Mouse (Mus musculus): ENCODE results near the gene Smg6. TPM values are rescaled to one million over a fixed set of nuclear protein-coding genes. Genes with fewer than 3 reads are reported as not detected.

Smg6 gene
- total RNA-seq, 2 experiments from 2014 or later, result 15.2 to 18.5 TPM

- no peak for DNase-seq
Observed at GRCm38 (mm10) chr11:75148332-75149035, 222.9 kb downstream of the Smg6 start.

GRCm38 (mm10) chr11:75150346-75150745 is 224.7 kb downstream of the Smg6 start:
- no peak for DNase-seq

- DNase-seq, result peak; percentile 14
Observed at GRCm38 (mm10) chr11:75152603-75153557, 227.3 kb downstream of the Smg6 start.

GRCm38 (mm10) chr11:75154053-75154585 is 228.5 kb downstream of the Smg6 start:
- no peak for DNase-seq

- no peak for DNase-seq
Observed at GRCm38 (mm10) chr11:75155985-75156384, 230.4 kb downstream of the Smg6 start.

GRCm38 (mm10) chr11:75156416-75156815 is 230.8 kb downstream of the Smg6 start:
- DNase-seq, result no peak

GRCm38 (mm10) chr11:75157037-75157436 is 231.4 kb downstream of the Smg6 start:
- DNase-seq, result no peak

GRCm38 (mm10) chr11:75157901-75158300 is 232.3 kb downstream of the Smg6 start:
- DNase-seq, result no peak

GRCm38 (mm10) chr11:75158432-75158831 is 232.8 kb downstream of the Smg6 start:
- peak; percentile 15 for DNase-seq

- DNase-seq, result peak; percentile 67
Observed at GRCm38 (mm10) chr11:75159564-75159963, 233.9 kb downstream of the Smg6 start.

- DNase-seq, result no peak
Observed at GRCm38 (mm10) chr11:75160954-75161353, 235.3 kb downstream of the Smg6 start.

- peak; percentile 27 for DNase-seq
Observed at GRCm38 (mm10) chr11:75161417-75162008, 235.9 kb downstream of the Smg6 start.

- peak; percentile 17 for DNase-seq
Observed at GRCm38 (mm10) chr11:75162591-75163080, 237.0 kb downstream of the Smg6 start.

GRCm38 (mm10) chr11:75163379-75163778 is 237.8 kb downstream of the Smg6 start:
- DNase-seq, result peak; percentile 4

- peak; percentile 4 for DNase-seq
Observed at GRCm38 (mm10) chr11:75164051-75164450, 238.4 kb downstream of the Smg6 start.

- peak; percentile 26 for DNase-seq
Observed at GRCm38 (mm10) chr11:75164750-75165149, 239.1 kb downstream of the Smg6 start.

- peak; percentile 84 for DNase-seq
Observed at GRCm38 (mm10) chr11:75165441-75166192, 240.0 kb downstream of the Smg6 start.

GRCm38 (mm10) chr11:75166193-75166842 is 240.7 kb downstream of the Smg6 start:
- peak; percentile 45 for DNase-seq

- DNase-seq, result peak; percentile 50
Observed at GRCm38 (mm10) chr11:75166861-75167642, 241.4 kb downstream of the Smg6 start.
